Mouse (Mus musculus): ENCODE data around the gene Kif26b.

The Kif26b gene

DNA sequence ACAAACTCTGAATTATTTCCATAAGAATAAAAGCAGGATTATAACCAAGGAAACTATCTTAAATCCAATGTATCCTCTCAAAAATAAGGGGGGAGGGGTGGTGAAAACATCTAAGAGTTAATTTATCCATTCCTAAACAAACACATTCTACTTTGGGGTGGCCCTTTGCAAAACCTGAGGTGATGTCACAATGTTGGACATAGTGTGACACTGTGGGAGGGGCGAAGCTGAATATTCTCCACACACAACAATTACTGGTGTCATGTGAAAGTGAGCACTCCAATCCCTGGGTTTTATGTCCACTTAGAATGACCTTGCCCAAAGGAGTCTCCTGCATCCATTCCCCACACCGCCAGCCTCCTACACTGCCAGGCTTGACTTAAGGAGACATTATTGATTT is 408.1 kb downstream of the Kif26b start:
- DNase-seq: no peak

DNA sequence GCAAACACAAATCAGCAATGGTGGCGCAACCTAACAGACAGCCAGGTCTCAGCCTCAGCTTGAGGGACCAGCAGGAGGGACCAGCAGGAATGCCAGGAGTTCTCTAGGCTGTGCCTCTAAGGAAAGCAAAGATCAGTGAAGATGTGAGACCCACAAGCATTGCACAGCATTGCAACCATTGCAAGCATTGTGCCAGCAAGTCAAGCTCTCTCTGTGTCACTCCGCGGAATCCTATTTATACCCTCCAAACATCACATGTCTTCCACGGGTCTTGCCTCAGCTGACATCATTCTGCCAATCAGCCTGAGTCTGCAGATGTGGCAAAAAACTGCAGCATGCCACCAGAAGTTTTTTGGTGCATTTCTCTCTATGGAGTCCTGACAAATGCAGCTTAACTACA is 411.4 kb downstream of the Kif26b start:
- DNase-seq: no peak

DNA sequence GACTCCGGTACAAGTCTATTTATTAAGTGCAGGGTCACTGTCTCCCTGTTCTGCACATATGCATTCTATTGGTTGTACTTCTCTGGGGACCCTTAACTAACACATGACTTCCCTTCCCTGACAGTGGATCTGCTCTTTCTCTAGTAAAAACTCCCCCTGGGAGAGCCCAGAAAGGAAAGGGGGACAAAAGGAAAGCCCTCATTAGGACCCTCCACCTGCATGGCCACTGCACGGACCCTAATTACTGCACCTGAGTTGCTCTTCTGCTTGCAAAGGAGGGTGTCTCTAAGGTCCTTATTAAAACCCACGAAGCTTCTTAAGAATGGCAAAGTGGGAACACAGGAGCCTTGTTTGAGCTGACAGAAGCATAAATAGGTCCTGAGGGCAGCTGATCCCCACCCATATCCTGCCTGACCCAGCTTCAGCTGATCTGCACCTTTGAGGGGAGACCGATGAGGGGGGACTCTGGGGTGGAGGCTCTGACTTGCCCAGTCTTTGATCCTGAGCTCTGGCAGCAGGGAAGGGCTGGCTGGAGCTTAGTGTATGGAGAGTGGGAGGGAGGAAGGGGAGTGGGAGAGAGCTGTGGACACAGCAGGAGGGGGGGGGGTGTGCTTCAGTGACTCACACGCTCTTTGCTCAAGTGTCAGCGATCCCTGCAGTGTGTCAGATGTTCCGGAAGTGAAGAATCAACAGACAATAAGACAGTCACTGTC is 413.5 kb downstream of the Kif26b start:
- DNase-seq: no peak

DNA sequence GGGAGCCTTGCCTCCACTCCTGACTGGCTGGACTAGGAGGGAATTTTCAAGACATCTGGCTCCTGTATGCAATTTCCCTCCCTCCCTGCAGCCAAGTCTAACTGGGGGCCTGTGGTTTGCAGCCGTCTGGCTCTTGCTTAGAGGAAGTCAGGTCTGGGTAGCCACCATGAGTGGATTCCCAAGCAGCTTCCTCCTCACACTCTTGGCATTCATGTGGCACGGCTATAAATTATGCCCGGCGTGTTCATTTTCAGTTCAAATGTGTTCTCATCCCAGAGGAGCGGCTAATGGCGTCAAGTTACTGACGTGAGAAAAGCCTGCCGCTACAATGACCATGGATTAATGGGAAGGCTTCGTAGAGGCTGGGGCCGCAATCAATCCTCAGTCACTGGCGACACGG is 424.0 kb downstream of the Kif26b start:
- no peak for DNase-seq

DNA sequence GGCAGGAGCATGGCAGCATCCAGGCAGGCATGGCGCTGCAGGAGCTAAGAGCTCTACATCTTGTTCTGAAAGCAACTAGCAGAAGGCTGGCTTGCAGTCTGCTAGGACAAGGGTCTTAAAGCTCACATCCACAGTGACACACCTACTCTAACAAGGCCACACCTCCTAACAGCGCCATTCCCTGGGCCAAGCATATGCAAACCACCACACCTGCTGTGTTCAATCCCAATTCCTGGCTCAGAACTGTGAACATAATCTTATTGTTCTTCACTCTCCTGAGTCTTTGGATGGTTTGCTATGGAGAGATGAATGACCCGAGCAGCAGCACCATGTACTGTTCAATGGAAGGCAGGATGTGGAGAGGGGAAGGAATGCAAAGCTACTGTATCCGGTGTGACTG is 429.7 kb downstream of the Kif26b start:
- DNase-seq: no peak

DNA sequence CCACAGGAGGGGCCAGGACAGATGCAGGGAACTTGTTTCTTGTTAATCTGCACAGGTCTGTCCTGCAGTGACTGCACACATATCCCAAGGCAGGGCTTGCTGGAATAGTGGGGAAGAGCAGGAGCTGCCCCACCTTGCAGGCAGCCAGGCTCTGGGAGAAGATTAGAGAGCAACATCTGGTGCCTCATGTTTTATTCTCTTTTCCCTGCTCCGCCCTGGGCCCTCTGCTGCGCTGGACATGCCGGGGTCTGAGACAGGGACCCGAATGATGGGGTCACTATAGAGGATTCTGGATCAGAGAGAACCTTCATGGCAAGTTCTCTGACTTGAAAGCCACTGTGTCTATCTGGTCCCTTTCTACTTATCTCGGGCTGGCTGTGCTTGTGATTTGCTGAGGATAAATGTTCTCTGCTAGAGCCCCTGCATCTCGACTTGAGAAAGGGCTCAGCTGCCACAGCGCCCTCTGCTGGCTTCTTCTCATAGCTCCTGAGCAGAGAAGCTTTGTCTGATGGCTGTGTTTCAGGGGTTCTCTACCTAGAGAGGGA is 431.2 kb downstream of the Kif26b start:
- DNase-seq: peak; percentile 90

DNA sequence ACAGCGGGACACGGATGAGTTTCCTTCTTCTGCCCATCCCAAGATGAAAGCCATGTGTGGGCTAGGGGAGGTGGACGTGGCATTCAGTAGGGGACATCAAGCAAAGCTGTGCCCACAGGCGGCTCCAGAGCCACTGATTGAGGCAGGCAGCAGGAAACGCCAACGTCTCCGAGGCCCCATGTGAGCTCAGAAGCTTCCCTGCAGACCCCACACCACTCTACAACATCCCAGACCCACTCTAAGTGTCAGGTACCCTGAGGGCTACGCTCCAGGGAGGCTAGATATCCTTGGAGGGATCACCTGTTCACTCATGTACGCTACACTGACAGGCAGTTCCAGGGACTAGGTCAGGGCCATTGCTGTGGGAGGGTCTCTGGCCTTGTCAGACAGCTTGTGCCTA is 432.7 kb downstream of the Kif26b start:
- DNase-seq: peak; percentile 65

DNA sequence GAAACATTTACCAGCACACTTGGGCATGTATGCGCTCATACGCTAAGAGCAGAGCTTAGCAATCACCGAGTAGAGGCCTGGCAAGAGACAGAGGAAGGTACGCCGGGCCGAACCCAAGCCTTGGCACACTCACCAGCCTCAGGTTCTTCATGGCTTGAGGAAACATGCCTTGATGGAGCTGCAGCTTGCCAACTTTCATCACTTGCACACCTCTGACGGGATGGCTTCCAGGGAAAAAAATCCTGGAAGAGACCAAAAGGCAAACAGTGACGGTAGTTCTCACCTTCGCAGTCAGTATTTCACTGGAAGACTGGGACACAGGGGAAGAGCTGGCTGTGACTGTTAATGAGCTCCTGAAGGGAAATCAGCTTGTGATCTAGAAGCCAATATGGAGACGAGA is 443.1 kb downstream of the Kif26b start:
- DNase-seq: peak; percentile 65

DNA sequence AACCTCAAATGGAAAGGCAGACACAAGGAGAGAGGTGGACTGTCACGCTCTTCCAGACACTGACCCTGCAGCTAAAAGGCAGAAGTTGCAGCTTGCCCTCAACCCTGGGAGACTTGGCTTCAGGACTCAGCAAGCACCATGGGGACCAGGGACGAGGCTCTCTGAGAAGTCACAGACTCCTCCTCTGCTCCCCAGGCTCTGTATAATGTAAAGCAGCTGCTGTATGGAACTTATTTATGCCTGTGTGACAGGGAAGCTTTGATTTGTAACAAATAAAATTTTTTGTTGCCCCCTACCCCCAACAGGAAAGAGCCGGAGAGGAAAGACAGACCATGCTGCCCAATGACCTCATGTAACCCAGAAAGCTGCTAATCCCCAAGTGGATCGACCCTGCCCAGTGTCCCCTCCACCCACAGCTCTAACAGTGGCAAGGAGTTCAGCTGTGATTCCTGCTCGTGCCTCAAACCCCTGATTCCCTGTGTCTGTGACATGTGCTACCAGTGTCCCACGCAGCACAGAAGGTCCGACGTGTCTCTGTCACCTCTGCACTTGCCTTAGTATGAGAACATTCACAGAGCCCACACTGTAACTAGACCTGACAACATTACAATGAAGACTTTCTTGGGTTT is 449.8 kb downstream of the Kif26b start:
- peak; percentile 71 for DNase-seq

DNA sequence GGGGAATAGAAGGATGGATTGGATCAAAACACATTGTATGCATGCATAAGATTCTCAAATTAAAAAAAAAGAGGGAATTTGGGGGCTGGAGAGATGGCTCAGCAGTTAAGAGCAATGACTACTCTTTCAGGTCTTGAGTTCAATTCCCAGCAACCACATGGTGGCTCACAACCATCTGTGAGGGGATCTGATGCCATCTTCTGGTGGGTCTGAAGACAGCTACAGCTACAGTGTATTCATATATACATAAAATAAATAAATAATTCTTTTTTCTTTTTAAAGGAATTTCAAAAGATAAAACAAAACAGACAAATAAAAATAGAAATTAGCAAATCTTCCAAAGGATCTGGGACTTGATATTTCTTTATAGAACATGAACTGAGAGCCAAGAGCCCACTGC is 451.3 kb downstream of the Kif26b start:
- DNase-seq: no peak

DNA sequence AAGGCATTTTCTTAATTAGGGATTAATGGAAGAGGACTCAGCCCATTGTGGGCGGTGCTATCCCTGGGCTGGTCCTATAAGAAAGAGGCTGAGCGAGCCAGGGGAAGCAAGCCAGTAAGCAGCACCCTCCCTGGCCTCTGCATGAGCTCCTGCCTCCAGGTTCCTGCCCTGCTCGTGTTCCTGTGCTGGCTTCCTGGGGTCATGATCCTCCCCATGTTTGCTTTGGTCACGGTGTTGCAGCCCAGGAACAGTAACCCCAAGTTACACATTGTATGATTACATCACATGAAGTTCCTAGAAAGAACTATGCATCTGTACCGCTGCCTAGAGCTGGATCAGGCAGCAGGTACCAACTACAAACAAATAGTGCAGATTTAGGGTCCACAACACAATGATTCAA is 452.7 kb downstream of the Kif26b start:
- peak; percentile 60 for DNase-seq

DNA sequence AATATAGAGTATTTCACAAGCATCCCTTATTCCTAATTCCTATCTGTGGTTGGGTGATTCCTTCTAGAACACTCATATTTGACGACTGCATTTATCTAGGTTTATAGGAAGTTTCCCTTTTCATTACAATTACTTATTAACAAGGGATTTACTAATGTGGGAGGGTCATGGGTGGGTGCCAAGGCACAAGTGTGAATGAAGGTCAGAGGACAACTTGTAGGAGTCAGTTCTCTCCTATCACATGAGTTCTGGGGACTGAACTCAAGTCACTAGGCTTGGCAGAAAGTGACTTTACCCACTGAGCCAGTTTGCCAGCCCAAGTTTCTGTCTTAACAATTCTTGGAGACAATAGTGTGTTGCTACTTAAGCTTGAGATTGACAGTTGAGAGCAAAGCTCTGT is 459.3 kb downstream of the Kif26b start:
- peak; percentile 72 for DNase-seq
